Mouse (Mus musculus): ENCODE data around the gene Eomes.

- TF ChIP-seq CTCF (IDR thresholded peaks at IDR 0.05; ENCODE audit: borderline replicate concordance, extremely low read depth, insufficient read depth, insufficient read length) (no peak), POLR2A (IDR thresholded peaks at IDR 0.05; ENCODE audit: borderline replicate concordance, extremely low read depth, insufficient read depth, insufficient read length, poor library complexity, severe bottlenecking) (no peak)
Observed at GRCm38 (mm10) chr9:118521659-118522058, 43.6 kb downstream of the Eomes start.
